Mouse (Mus musculus) cerebellum, postnatal 4 days (tissue): ENCODE data around the gene Bcar1.

ENCODE experiments used
- DNase-seq, 2 experiments: peaks; one replicate each; pipeline ENCODE4 v3.0.0; 2022; ENCODE audit warnings: low spot score in 2 of 2, mixed read lengths in 1 of 2

Gene Bcar1

GRCm38 (mm10) chr8:111739604-111740003, 4.0 kb downstream of the Bcar1 start:
- DNase-seq, result no peak

DNA sequence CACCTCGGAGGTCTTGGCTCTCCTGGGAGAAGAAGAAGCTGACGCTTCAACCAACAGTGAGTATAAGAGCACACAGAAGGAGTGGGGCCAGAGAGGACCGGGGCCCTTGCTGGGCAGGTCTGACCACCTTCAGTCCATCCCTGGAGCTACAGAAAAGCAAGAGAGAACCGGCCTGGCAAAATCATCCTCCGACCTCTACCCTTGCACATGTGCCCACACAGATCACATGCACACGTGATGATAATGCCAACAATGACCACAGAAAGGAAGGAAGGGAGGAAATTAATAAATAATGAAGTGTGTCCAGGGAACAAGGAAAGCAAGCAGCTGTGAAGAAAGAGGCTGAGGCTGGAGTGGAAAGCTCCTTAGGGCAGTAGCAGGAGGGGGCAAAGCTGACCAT, 4.7 kb downstream of the Bcar1 start:
- no peak for DNase-seq

- peak in 1 of 2 experiments; percentile 43 for DNase-seq
Measured at GRCm38 (mm10) chr8:111736321-111736720, 7.3 kb downstream of the Bcar1 start.

DNA sequence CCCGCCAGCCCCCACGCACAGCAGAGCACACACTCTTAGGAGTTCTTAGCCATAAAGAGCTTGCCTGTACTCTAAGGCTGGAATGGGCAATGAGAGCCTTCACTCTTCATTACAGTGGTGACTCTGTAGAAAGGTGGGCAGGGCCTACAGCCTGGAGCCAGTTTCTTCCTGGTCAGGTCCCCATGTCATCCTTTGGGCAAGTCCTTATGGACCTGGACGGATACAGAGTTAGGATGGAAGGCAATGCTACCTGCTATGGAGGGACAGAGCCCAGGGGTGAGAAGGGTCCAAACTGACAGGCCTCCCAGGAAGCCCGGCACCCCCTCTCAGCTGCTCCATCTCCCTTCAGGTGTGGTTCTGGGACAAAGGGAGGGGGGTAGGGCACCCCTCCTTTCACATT, 7.8 kb downstream of the Bcar1 start:
- no peak for DNase-seq

GRCm38 (mm10) chr8:111735335-111735761, 8.3 kb downstream of the Bcar1 start:
- DNase-seq, result no peak

- no peak for DNase-seq
Measured at GRCm38 (mm10) chr8:111734244-111734960, 9.2 kb downstream of the Bcar1 start.

DNA sequence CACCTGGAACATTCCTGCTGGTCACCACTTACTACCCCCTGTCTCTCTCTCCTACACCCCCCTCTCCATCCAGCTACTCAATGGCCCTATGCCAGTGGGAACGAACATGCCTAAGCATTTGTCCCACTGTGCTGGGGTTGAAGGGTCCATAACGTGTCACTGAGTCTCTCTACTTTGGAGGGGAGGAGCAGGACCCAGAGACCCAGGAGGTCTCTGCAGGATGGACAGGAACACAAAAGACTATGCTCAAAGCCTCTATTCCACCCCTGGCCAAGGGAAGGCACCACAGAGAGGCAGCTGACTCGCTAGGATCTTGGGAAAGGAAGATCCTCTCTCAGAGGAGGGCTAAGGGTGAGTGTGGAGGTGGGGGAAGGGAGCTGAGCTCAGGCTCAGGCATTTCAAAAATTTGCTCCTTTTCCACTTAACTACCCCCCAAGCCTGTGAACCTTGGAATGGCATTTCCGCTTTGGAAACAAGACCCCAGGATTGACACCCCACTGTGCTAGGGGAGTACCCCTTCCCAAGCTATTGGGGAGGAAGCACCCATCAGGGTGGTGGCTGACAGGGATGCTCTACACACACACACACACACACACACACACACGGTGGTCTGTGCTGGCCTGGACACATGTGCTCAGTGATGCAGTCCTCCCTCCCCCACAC, 9.9 kb downstream of the Bcar1 start:
- DNase-seq, result no peak

DNA sequence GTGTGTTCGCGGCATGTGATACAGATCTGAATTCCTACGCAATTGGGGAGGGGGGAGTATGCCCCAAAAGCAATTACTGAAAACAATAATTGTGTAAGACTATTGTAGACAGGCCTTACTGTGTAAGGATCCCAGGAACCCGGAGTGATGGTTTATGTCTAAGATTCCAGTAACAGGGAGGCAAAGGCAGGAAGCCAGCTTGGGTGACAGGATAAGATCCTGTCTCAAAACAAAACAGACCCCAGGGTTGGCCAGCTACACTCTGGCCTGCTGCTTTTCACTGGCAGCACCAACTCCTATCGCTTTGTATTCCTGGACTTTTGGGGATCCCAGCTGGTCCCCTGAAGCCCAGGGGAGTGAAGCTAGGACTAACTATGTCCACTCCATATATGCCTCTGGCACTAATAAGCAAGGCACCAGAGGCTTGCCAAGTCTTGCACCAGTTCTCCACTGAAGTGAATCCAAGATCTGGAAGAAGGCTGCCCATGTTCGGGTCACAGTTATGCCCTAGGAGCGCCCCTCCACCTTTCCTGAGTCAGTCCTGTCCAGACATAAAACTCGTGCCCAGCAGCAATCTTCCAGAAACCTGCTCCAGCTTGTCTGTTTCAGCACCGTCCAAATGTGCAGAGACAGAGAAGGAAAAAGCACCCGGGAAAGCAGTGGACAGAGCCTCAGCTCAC, 11.1 kb downstream of the Bcar1 start:
- DNase-seq, result no peak

DNA sequence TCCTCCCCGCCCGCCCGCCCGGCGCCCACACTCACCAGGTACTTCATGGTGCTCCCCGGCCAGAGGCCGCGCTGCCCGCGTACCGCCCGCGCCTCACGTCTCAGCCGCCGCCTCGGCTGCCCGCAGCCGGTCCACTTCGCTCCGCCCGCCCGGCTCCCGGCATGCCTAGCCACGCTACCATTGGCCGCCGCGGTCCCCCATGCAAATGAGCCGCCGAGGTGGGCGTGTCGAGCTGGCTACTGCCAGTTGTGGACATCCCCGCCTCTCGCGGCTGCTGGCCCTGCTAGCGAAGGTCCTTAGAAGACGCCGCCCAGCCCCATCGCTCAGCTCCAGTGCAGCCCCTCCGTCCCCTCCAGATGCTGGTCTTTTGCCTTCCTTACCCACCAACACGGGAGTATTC, 11.6 kb downstream of the Bcar1 start:
- DNase-seq, result peak; percentile 91 to 95

DNA sequence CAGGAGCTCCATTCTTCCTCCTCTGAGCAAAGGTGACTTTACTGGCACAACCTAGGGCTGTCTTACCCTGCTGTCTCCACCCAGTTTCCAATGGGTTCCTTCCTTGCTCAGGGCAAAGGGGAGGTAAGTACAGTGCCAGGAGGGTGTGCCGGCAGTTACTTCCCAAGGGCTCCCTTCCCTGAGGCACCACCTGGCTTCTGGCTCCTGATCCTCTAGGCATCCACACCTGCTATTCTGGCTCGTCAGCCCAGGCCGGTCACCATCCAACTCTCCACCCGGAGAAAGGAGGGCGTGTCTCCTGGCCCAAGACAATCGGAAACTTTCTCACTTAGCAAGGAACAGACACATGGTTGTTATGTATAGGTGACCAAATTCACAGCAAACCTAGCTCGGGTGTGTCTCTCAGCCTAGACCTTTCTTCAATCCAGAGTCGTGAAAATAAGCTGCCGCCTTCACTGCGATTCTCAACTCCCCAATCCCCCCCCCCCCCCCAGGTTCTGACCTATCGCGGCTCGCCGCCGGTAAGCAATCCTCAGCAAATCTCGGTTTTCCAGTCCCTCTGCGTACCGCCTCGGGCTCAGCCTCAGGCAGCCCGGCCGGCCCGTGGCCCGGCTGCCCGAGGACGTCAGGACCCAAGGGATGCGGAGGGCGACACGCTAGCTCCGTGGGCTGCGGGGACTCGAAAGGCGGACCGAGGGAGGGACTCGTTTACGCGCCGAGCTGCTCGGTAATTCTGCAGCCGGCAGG, 12.2 kb downstream of the Bcar1 start:
- no peak for DNase-seq

- no peak for DNase-seq
Measured at GRCm38 (mm10) chr8:111729233-111730170, 14.1 kb downstream of the Bcar1 start.

GRCm38 (mm10) chr8:111728481-111728880, 15.1 kb downstream of the Bcar1 start:
- DNase-seq, result no peak

GRCm38 (mm10) chr8:111727553-111727952, 16.1 kb downstream of the Bcar1 start:
- DNase-seq, result no peak

DNA sequence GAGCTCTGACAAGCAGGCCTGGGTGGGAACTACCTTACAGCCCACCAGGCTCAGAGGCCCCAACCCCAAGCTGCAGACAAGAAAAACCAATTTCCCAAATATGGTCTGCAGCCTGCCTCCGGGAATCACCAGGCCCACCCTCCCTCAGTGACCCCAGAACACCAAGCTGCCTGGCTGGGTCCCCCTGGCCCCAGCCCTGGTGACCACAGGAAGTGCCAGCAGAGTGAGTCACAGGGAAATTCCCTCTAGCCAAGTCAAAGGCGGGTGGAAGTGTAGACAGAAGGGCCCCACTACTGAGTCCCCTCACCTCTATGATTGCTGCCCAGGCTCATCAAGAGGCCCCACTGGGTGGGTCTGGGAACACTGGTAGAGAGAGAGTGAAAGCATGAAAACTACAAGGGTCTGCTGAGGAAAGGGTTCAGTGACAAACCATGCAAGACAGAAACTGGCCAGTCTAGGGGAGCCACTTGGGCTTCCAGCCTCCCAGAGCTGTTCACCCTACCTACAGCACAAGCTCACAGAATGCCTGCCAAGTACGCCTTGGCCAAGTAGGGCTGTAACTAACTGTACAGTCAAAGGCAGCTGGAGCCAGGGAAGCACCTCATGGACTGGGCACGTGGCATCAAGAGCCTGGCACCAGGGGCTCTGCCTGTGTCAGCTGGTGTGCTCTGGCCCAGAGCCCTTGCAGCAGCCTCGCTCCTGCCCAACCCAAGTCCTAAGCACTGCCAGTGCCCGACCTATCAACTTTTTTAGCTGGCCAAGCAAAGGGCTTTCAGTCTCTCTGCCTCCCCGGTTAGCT, 17.3 kb downstream of the Bcar1 start:
- DNase-seq, result peak in 1 of 2 experiments; percentile 66

- DNase-seq, result no peak
Measured at GRCm38 (mm10) chr8:111725341-111725740, 18.3 kb downstream of the Bcar1 start.

DNA sequence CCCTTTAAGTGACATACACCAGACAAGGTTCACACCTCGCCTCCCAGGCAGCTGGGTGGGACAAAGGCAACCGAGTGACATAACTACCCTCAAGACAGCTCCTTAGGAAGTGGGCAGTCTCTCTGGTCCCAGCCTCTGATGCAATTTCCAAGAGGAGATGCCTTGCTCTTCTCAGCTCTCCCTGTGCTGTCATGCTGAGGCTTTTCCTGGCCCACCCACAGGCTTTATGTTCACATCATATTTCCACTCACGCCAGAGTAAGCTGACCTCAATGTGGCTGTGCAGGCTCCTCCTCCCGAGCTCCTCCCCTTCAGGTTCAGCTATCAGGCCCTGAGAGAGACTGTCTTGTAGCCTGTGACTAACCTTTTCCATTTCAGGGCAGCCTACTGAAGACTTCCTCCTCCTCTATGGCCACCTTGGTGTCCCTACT, 23.5 kb downstream of the Bcar1 start:
- no peak for DNase-seq

GRCm38 (mm10) chr8:111718937-111719336, 24.7 kb downstream of the Bcar1 start:
- no peak for DNase-seq

DNA sequence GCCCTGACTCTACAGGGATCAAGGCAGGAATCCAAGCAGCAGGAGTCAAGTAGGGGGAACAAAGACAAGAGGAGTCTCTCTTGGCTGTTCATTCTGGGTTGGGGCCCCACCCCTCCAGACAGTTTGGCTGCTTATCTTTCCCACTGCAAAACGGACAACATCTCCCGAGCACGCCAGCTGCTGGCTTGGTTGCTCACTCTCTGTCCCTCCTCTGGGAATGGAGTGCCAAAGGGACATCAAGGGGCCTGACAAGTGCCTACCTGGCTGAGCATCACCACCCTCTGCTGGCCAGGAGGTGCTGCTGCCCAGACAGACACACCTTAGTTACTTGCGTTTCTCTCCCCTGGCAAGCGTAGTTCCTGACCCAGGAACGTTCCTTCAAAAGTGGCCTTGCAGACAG, 25.7 kb downstream of the Bcar1 start:
- DNase-seq, result no peak

DNA sequence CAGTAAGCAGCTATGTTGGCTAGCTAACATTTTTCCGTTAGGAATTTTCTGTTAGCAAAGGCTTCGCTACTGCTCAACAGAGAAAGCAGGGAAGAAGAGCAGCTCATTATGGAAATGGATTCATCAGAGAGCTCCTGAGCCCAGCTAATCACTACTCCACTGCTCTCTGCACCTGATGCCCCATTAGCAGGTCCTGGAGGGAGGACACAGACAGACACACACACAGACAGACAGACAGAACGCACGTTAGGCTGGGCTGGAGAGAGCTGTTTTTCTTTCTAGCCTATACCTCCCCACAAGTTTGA, 26.2 kb downstream of the Bcar1 start:
- no peak for DNase-seq
